Mouse (Mus musculus): ENCODE measurements at regions not wholly inside any gene's neighbourhood (a gene's known extent, or its start where the extent isn't known, plus 50 kb on each side); places are given as distances from the start of the nearest gene placed in this dataset.

GRCm38 (mm10) chr9:46819808-46820207, 178.7 kb upstream of the Gm4791 start:
- DNase-seq = no peak

GRCm38 (mm10) chr9:46819376-46819775, 179.2 kb upstream of the Gm4791 start:
- DNase-seq = no peak

- no peak for DNase-seq
Observed at GRCm38 (mm10) chr9:46816126-46816525, 182.4 kb upstream of the Gm4791 start.

GRCm38 (mm10) chr9:46814478-46815241, 183.9 kb upstream of the Gm4791 start:
- DNase-seq = peak; percentile 62

GRCm38 (mm10) chr9:46810266-46810665, 188.3 kb upstream of the Gm4791 start:
- DNase-seq = no peak

- no peak for DNase-seq
Observed at GRCm38 (mm10) chr9:46795446-46795845, 203.1 kb upstream of the Gm4791 start.

- DNase-seq = no peak
Observed at GRCm38 (mm10) chr9:46789036-46789435, 209.5 kb upstream of the Gm4791 start.

- no peak for DNase-seq
Observed at GRCm38 (mm10) chr9:46788456-46788855, 210.1 kb upstream of the Gm4791 start.

GRCm38 (mm10) chr9:46784355-46784975, 214.1 kb upstream of the Gm4791 start:
- no peak for DNase-seq

- no peak for DNase-seq
Observed at GRCm38 (mm10) chr9:46783597-46784354, 214.8 kb upstream of the Gm4791 start.

GRCm38 (mm10) chr9:46781681-46782080, 216.9 kb upstream of the Gm4791 start:
- no peak for DNase-seq

- no peak for DNase-seq
Observed at GRCm38 (mm10) chr9:46778769-46779168, 219.8 kb upstream of the Gm4791 start.

- DNase-seq = no peak
Observed at GRCm38 (mm10) chr9:46774821-46775220, 223.7 kb upstream of the Gm4791 start.

- DNase-seq = no peak
Observed at GRCm38 (mm10) chr9:46760247-46760646, 238.3 kb upstream of the Gm4791 start.

GRCm38 (mm10) chr9:46757005-46757672, 241.4 kb upstream of the Gm4791 start:
- no peak for DNase-seq

GRCm38 (mm10) chr9:46751981-46752380, 246.6 kb upstream of the Gm4791 start:
- DNase-seq = no peak

GRCm38 (mm10) chr9:46749441-46749840, 249.1 kb upstream of the Gm4791 start:
- DNase-seq = no peak

- DNase-seq = no peak
Observed at GRCm38 (mm10) chr9:46746266-46746665, 252.3 kb upstream of the Gm4791 start.

GRCm38 (mm10) chr9:46740496-46740895, 258.0 kb upstream of the Gm4791 start:
- no peak for DNase-seq

GRCm38 (mm10) chr9:46739341-46739740, 259.2 kb upstream of the Gm4791 start:
- no peak for DNase-seq

GRCm38 (mm10) chr9:46738634-46739033, 259.9 kb upstream of the Gm4791 start:
- no peak for DNase-seq

- no peak for DNase-seq
Observed at GRCm38 (mm10) chr9:46738056-46738455, 260.5 kb upstream of the Gm4791 start.

GRCm38 (mm10) chr9:46737446-46737845, 261.1 kb upstream of the Gm4791 start:
- no peak for DNase-seq
